8 mouse cellular contexts compared by ENCODE assay signal in genomic region chr4:139075041-139075711, GRCm38 (mm10). TPM values are rescaled to one million over a fixed set of nuclear protein-coding genes. Genes with fewer than 3 reads are reported as not detected.
DNase-seq lines count a peak whose midpoint lies in the region; ATAC-seq and TF ChIP-seq lines count a peak whose summit lies in the region.
"Had no signal": no experiment of that assay in that cellular context is flagged by ENCODE, and none has a peak within 500 bp of the region (broad histone marks: within the 10 kb centered on the region; RNA-seq: fewer than 3 reads in every experiment).

Gene Htr6, minus strand, starts transcription at chr4:139075570.

- H3K27me3 ChIP-seq in embryonic facial prominence, embryonic 10.5 days (replicated peaks; ENCODE audit: low read depth, poor library complexity, severe bottlenecking) = peaks cover 78% of the 10 kb centered on the region
- peaks cover 79% of the 10 kb centered on the region for H3K27me3 ChIP-seq in hindbrain, embryonic 13.5 days
- H3K27me3 ChIP-seq in midbrain, postnatal 0 days (ENCODE audit: insufficient read depth, low read length) = peaks cover 29% of the 10 kb centered on the region

- H3K4me2 ChIP-seq in hindbrain, embryonic 13.5 days = peak within 1 kb of the TSS; percentile 82
- H3K4me2 ChIP-seq in midbrain, postnatal 0 days (ENCODE audit: low read depth, low read length, poor library complexity, severe bottlenecking) = peak within 1 kb of the TSS; percentile 86

- TF ChIP-seq CTCF in left cerebral cortex, adult 2 months (IDR thresholded peaks at IDR 0.05) = no peak
- TF ChIP-seq CTCF in midbrain, postnatal 0 days (IDR thresholded peaks at IDR 0.05) = no peak

- H3K27ac ChIP-seq in left cerebral cortex, adult 2 months = peak within 1 kb of the TSS; percentile 90
- H3K27ac ChIP-seq in embryonic facial prominence, embryonic 10.5 days (replicated peaks) = peak within 1 kb of the TSS; percentile 65
- H3K27ac ChIP-seq in hindbrain, embryonic 13.5 days = no peak within 1 kb of the TSS
- H3K27ac ChIP-seq in midbrain, postnatal 0 days (ENCODE audit: low read depth, low read length) = no peak within 1 kb of the TSS

- peak; percentile 59 for DNase-seq in left cerebral cortex, adult 2 months (ENCODE audit: extremely low spot score in 1 of 2, low spot score in 2 of 2)
- DNase-seq in left cerebral cortex, adult 11 months (ENCODE audit: low spot score) = no peak
- DNase-seq in embryonic facial prominence, embryonic 10.5 days (ENCODE audit: low spot score) = peak; percentile 52
- DNase-seq in midbrain, postnatal 0 days (ENCODE audit: low spot score) = no peak
- no peak for DNase-seq in spleen, adult 12 weeks (ENCODE audit: low spot score)
- DNase-seq in B cell, adult 2 months = no peak

- WGBS in embryonic facial prominence, embryonic 10.5 days = under 1% methylated on average over 77 of the region's 77 CpGs
- under 1% methylated on average over 66 of the region's 77 CpGs for WGBS in hindbrain, embryonic 13.5 days
- under 1% methylated on average over 36 of the region's 77 CpGs for WGBS in midbrain, postnatal 0 days

- intact Hi-C loops in left cerebral cortex, adult 2 months (cut with DNase I) = loop anchor here (1.0 kb wide), 1 partner anchor 153 kb away; no protein-coding TSS in a partner anchor

- H3K4me1 ChIP-seq in embryonic facial prominence, embryonic 10.5 days = peaks cover 21% of the 10 kb centered on the region
- H3K4me1 ChIP-seq in hindbrain, embryonic 13.5 days (replicated peaks) = peaks cover 23% of the 10 kb centered on the region
- no peaks in the 10 kb centered on the region for H3K4me1 ChIP-seq in midbrain, postnatal 0 days (ENCODE audit: insufficient read depth, low read length)

- no peaks in the 10 kb centered on the region for H3K9me3 ChIP-seq in embryonic facial prominence, embryonic 10.5 days
- no peaks in the 10 kb centered on the region for H3K9me3 ChIP-seq in hindbrain, embryonic 13.5 days
- H3K9me3 ChIP-seq in midbrain, postnatal 0 days (ENCODE audit: low read length) = no peaks in the 10 kb centered on the region

- peak within 1 kb of the TSS; percentile 74 for H3K4me3 ChIP-seq in left cerebral cortex, adult 2 months
- H3K4me3 ChIP-seq in embryonic facial prominence, embryonic 10.5 days = peak within 1 kb of the TSS; percentile 71
- peak within 1 kb of the TSS; percentile 58 for H3K4me3 ChIP-seq in hindbrain, embryonic 13.5 days
- H3K4me3 ChIP-seq in midbrain, postnatal 0 days (ENCODE audit: low read depth, low read length) = peak within 1 kb of the TSS; percentile 63

- H3K9ac ChIP-seq in hindbrain, embryonic 13.5 days = peak within 1 kb of the TSS; percentile 76
- H3K9ac ChIP-seq in midbrain, postnatal 0 days (replicated peaks; ENCODE audit: low read length, poor library complexity, severe bottlenecking) = peak within 1 kb of the TSS; percentile 71

- ATAC-seq in hindbrain, embryonic 13.5 days (ENCODE audit: low FRiP score) = 0 out of 2 replicates have a peak, but pooled peaks have one; percentile 29
- ATAC-seq in midbrain, postnatal 0 days (ENCODE audit: low FRiP score) = peak; percentile 62; the same call in 1 of the 2 replicates

- no peaks in the 10 kb centered on the region for H3K36me3 ChIP-seq in embryonic facial prominence, embryonic 10.5 days (replicated peaks)
- H3K36me3 ChIP-seq in hindbrain, embryonic 13.5 days = no peaks in the 10 kb centered on the region
- no peaks in the 10 kb centered on the region for H3K36me3 ChIP-seq in midbrain, postnatal 0 days (ENCODE audit: insufficient read depth, low read length)

RNA-seq across cellular contexts. Expression of gene Htr6, which starts in this region (rescaled TPM):
- total RNA-seq in left cerebral cortex, adult 2 months (2021) = 1 to 10 TPM; 5.9 to 6.9 TPM
- 0.23 and 0.26 TPM in 2 replicates for polyA plus RNA-seq in embryonic facial prominence, embryonic 10.5 days (2016; fragmentation: Nextera tagmentation; extraction: Ambion mirVana)
- 0.18 and 0.27 TPM in 2 replicates for polyA plus RNA-seq in hindbrain, embryonic 13.5 days (2015; fragmentation: Nextera tagmentation; extraction: Ambion mirVana)
- 4.2 and 5.9 TPM in 2 replicates for total RNA-seq in midbrain, postnatal 0 days (2014; rRNA removed)
- 1.0 and 1.1 TPM in 2 replicates for polyA plus RNA-seq in midbrain, postnatal 0 days (2015; fragmentation: Nextera tagmentation; extraction: Ambion mirVana)
- total RNA-seq: liver, adult 2 months had no signal
- polyA plus RNA-seq: liver, adult 2 months had no signal

Comparison
In these comparisons a context has a peak if more than half of its experiments do, and no peak if none do; other contexts are left out.
1. DNase-seq: peak in left cerebral cortex, adult 2 months (2 of 2); none in left cerebral cortex, adult 11 months (single experiment), midbrain, postnatal 0 days (single experiment), spleen, adult 12 weeks (single experiment) and B cell, adult 2 months (0 of 2).
2. Peak in DNase-seq, H3K4me3 ChIP-seq and H3K27ac ChIP-seq in embryonic facial prominence, embryonic 10.5 days; RNA of the gene not detected or under 1 TPM.
3. Peak in ATAC-seq, H3K4me3 ChIP-seq, H3K9ac ChIP-seq and H3K4me2 ChIP-seq in hindbrain, embryonic 13.5 days; RNA of the gene not detected or under 1 TPM.
4. Peak in every context shown above with its lines, with median percentiles within 50 percentile points of each other: H3K4me3 ChIP-seq.